Mouse (Mus musculus) kidney, embryonic 15.5 days (tissue): ENCODE data around the gene Lhpp. TPM values are rescaled to one million over a fixed set of nuclear protein-coding genes. Genes with fewer than 3 reads are reported as not detected.

Experiments used
- ATAC-seq: fragments of 200-750 bp; cut with Nextera tagmentation; replicated peaks from 2 replicates; pipeline ENCODE4 v1.8.0; 2017; ENCODE audit warnings: moderate TSS enrichment; ENCODE audit not compliant: low FRiP score
- H3K27ac ChIP-seq: fragments of 300-500 bp; sonication (generic); 2 replicates; pipeline ENCODE4 v1.5.1; 2015; ENCODE audit warnings: mild to moderate bottlenecking, inconsistent platforms
- H3K27me3 ChIP-seq: fragments of 300-500 bp; sonication (generic); 2 replicates; pipeline ENCODE4 v1.6.1; 2015; ENCODE audit warnings: inconsistent platforms
- H3K36me3 ChIP-seq: fragments of 300-500 bp; sonication (generic); 2 replicates; pipeline ENCODE4 v1.6.1; 2015; ENCODE audit warnings: inconsistent platforms
- H3K4me1 ChIP-seq: fragments of 300-500 bp; sonication (generic); 2 replicates; pipeline ENCODE4 v1.6.1; 2015; ENCODE audit warnings: inconsistent platforms
- H3K4me2 ChIP-seq: fragments of 300-500 bp; sonication (generic); 2 replicates; pipeline ENCODE4 v1.6.1; 2015; ENCODE audit warnings: moderate library complexity, mild to moderate bottlenecking, inconsistent platforms
- H3K4me3 ChIP-seq: fragments of 300-500 bp; sonication (generic); replicated peaks from 2 replicates; pipeline ENCODE4 v1.5.1; 2015; ENCODE audit warnings: mild to moderate bottlenecking, inconsistent platforms
- H3K9ac ChIP-seq: fragments of 300-500 bp; sonication (generic); 2 replicates; pipeline ENCODE4 v1.6.1; 2015; ENCODE audit warnings: mild to moderate bottlenecking, inconsistent platforms
- H3K9me3 ChIP-seq: fragments of 300-500 bp; sonication (generic); replicated peaks from 2 replicates; pipeline ENCODE4 v1.6.1; 2016; ENCODE audit warnings: inconsistent platforms
- WGBS: fragments of 180-500 bp; shearing (Covaris S2); methylation state at CpG from one replicate; pipeline ENCODE4 v1.1.7; 2015; ENCODE audit warnings: mixed read lengths; 5-methylcytosine and 5-hydroxymethylcytosine counted together
- polyA plus RNA-seq: library from polyadenylated mRNA; unstranded; fragments of >200 nt; fragmentation: Nextera tagmentation; extraction: Ambion mirVana; gene quantifications from 2 replicates; pipeline ENCODE4 v1.2.1, GENCODE M21; 2015

Gene Lhpp
- polyA plus RNA-seq, 1 experiment from 2014 or later, result 22.5 TPM

- Histone ChIP-seq H3K9ac (no peak overlapping the region), H3K4me1 (peaks cover 8% of the 10 kb centered on the region; the same call in 1 of the 2 replicates), H3K4me3 (no peak overlapping the region), H3K4me2 (no peak overlapping the region), H3K9me3 (no peaks in the 10 kb centered on the region), H3K27me3 (no peaks in the 10 kb centered on the region), H3K27ac (no peak overlapping the region), H3K36me3 (no peaks in the 10 kb centered on the region)
- no peak for ATAC-seq
- 80% methylated on average over 9 of the region's 9 CpGs for WGBS
Measured at GRCm38 (mm10) chr7:132703515-132704309, 93.3 kb downstream of the Lhpp start.

DNA sequence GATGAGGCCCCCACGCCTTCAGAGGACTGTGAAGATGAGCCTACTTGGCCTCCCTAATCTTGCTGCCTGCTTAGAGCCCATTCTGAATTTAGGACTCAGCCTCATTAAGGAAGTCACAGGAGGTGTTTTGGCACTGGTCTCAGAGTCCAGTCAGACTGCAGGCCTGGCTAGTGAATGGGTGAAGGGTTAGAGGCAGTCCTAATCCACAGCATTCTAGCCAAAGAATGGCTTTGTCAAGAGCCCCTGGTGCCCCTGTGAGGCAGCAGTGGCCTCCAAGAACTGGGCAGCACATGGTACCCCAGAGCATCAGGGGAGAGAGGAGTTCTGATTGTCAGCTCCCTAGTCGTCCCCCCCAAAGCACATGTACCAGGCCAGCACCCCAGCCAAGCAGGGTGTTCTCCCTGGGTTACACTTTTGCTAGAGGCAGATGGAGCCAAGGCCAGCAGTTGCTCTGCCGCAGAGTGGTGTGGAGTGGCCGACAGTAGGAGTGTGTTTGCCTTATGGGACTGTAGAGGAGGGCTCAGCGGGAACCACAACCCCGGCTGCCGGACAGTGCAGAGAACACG, 94.0 kb downstream of the Lhpp start:
- no peaks in the 10 kb centered on the region for H3K36me3 ChIP-seq
- no peak overlapping the region for H3K4me3 ChIP-seq
- peaks cover 6% of the 10 kb centered on the region; the same call in 1 of the 2 replicates for H3K4me1 ChIP-seq
- no peak overlapping the region for H3K4me2 ChIP-seq
- H3K27ac ChIP-seq, result no peak overlapping the region
- no peaks in the 10 kb centered on the region for H3K27me3 ChIP-seq
- no peak overlapping the region for H3K9ac ChIP-seq
- H3K9me3 ChIP-seq, result no peaks in the 10 kb centered on the region
- WGBS, result 92% methylated on average over 8 of the region's 8 CpGs
- no peak for ATAC-seq

- no peak for ATAC-seq
- WGBS, result 82% methylated on average over 7 of the region's 7 CpGs
Measured at GRCm38 (mm10) chr7:132705130-132705529, 94.7 kb downstream of the Lhpp start.

DNA sequence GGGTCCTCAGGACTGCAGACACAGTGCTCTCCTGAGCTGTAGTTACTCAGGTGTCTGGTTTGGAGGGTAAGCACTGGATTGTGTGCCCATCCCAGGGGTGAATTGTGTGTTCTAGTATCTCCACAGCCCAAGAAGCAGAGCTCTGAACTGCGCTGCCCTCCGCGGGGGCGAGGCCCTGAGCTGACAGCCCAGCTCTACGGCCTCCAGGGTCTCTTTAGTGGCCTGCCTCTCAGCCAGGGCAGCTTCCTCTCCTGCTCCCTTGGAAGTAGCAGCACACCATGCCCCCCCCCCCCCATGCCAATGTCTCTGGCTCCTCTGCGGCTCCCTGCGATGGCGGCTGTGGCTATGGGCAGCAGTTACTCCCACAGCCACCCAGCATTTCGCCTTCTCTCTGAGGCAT, 101.1 kb downstream of the Lhpp start:
- H3K9me3 ChIP-seq, result no peaks in the 10 kb centered on the region
- no peak overlapping the region for H3K9ac ChIP-seq
- H3K4me1 ChIP-seq, result peaks cover 46% of the 10 kb centered on the region
- no peak overlapping the region for H3K4me3 ChIP-seq
- 55% methylated on average over 9 of the region's 9 CpGs for WGBS
- peak overlapping the region; percentile 94 for H3K27ac ChIP-seq
- ATAC-seq, result peak; percentile 4; the same call in 1 of the 2 replicates
- peak overlapping the region; percentile 36; the same call in 1 of the 2 replicates for H3K4me2 ChIP-seq
- peaks cover 7% of the 10 kb centered on the region for H3K36me3 ChIP-seq
- H3K27me3 ChIP-seq, result no peaks in the 10 kb centered on the region

More at GRCm38 (mm10) chr7:132705130-132705529, 94.7 kb downstream of the Lhpp start:
- Histone ChIP-seq H3K27me3 (no peaks in the 10 kb centered on the region), H3K4me1 (no peaks in the 10 kb centered on the region), H3K27ac (no peak overlapping the region), H3K36me3 (no peaks in the 10 kb centered on the region), H3K9ac (no peak overlapping the region), H3K4me2 (no peak overlapping the region), H3K9me3 (no peaks in the 10 kb centered on the region), H3K4me3 (no peak overlapping the region)

DNA sequence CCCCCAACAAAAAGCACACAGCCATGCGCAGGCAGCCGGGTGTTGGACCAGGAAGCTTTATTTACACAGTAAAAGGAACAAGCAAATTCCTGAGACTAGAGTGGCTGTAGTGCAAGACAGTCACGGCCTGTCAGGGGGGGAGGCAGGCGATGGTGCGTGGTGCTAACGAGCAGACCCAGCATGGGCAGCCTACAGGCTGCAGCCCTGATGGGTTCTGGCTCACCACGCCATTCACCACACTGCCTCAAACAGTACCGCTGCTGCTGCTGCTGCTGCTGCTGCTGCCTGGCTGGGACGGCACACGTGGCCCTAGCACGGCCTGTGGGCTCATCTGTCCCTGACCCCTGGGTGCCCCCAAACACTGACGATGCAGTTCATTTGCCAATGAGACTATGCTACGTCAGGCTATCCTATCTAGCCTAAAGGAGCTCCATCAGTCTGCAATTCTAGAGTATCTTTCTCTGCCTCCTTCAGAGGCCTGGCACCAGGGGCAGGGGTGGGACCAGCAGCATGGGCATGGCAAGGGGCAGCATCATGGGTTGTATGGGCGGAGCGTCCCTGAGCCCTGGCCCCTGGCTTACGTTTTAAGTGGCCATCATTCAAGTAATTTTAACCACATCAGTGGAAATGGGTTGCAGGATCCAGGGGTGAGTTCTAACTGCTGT, 101.7 kb downstream of the Lhpp start:
- H3K4me1 ChIP-seq, result peaks cover 46% of the 10 kb centered on the region
- peaks cover 7% of the 10 kb centered on the region for H3K36me3 ChIP-seq
- no peak overlapping the region for H3K4me3 ChIP-seq
- H3K4me2 ChIP-seq, result peak overlapping the region; percentile 36; the same call in 1 of the 2 replicates
- WGBS, result 24% methylated on average over 16 of the region's 16 CpGs
- peak overlapping the region; percentile 94 for H3K27ac ChIP-seq
- H3K9me3 ChIP-seq, result no peaks in the 10 kb centered on the region
- no peaks in the 10 kb centered on the region for H3K27me3 ChIP-seq
- H3K9ac ChIP-seq, result no peak overlapping the region
- peak; percentile 76 for ATAC-seq

GRCm38 (mm10) chr7:132712956-132713355, 102.5 kb downstream of the Lhpp start:
- H3K4me1 ChIP-seq, result peaks cover 46% of the 10 kb centered on the region
- H3K27ac ChIP-seq, result peak overlapping the region; percentile 94
- peaks cover 7% of the 10 kb centered on the region for H3K36me3 ChIP-seq
- WGBS, result 63% methylated on average over 7 of the region's 7 CpGs
- no peak overlapping the region for H3K9ac ChIP-seq
- H3K4me2 ChIP-seq, result no peak overlapping the region
- ATAC-seq, result no peak
- no peaks in the 10 kb centered on the region for H3K27me3 ChIP-seq
- H3K9me3 ChIP-seq, result no peaks in the 10 kb centered on the region
- H3K4me3 ChIP-seq, result no peak overlapping the region

- Histone ChIP-seq H3K36me3 (peaks cover 7% of the 10 kb centered on the region), H3K9ac (no peak overlapping the region), H3K4me1 (peaks cover 46% of the 10 kb centered on the region), H3K9me3 (no peaks in the 10 kb centered on the region), H3K27me3 (no peaks in the 10 kb centered on the region), H3K4me3 (no peak overlapping the region), H3K27ac (peak overlapping the region; percentile 94), H3K4me2 (0 out of 2 replicates have a peak overlapping the region, but pooled peaks have one; percentile 14)
- WGBS, result 50% methylated on average over 8 of the region's 8 CpGs
- peak; percentile 15; the same call in 1 of the 2 replicates for ATAC-seq
Measured at GRCm38 (mm10) chr7:132713483-132714126, 103.2 kb downstream of the Lhpp start.

GRCm38 (mm10) chr7:132714236-132714923, 103.9 kb downstream of the Lhpp start:
- H3K4me1 ChIP-seq, result peaks cover 46% of the 10 kb centered on the region
- H3K27ac ChIP-seq, result peak overlapping the region; percentile 94
- no peak overlapping the region for H3K4me2 ChIP-seq
- no peaks in the 10 kb centered on the region for H3K27me3 ChIP-seq
- no peaks in the 10 kb centered on the region for H3K9me3 ChIP-seq
- WGBS, result 30% methylated on average over 6 of the region's 6 CpGs
- ATAC-seq, result peak; percentile 50
- H3K4me3 ChIP-seq, result no peak overlapping the region
- H3K36me3 ChIP-seq, result peaks cover 7% of the 10 kb centered on the region
- no peak overlapping the region for H3K9ac ChIP-seq

GRCm38 (mm10) chr7:132715259-132715658, 104.8 kb downstream of the Lhpp start:
- H3K9ac ChIP-seq, result no peak overlapping the region
- H3K4me2 ChIP-seq, result no peak overlapping the region
- peaks cover 7% of the 10 kb centered on the region for H3K36me3 ChIP-seq
- H3K4me3 ChIP-seq, result no peak overlapping the region
- peak overlapping the region; percentile 94 for H3K27ac ChIP-seq
- no peaks in the 10 kb centered on the region for H3K9me3 ChIP-seq
- 88% methylated on average over 4 of the region's 4 CpGs for WGBS
- no peaks in the 10 kb centered on the region for H3K27me3 ChIP-seq
- H3K4me1 ChIP-seq, result peaks cover 46% of the 10 kb centered on the region
- ATAC-seq, result no peak

GRCm38 (mm10) chr7:132719570-132719969, 109.1 kb downstream of the Lhpp start:
- ATAC-seq, result no peak
- peaks cover 34% of the 10 kb centered on the region for H3K4me1 ChIP-seq
- H3K27ac ChIP-seq, result no peak overlapping the region
- H3K4me3 ChIP-seq, result no peak overlapping the region
- H3K9ac ChIP-seq, result no peak overlapping the region
- H3K36me3 ChIP-seq, result peaks cover 7% of the 10 kb centered on the region
- no peaks in the 10 kb centered on the region for H3K27me3 ChIP-seq
- H3K4me2 ChIP-seq, result no peak overlapping the region
- no peaks in the 10 kb centered on the region for H3K9me3 ChIP-seq
- WGBS, result 80% methylated on average over 4 of the region's 4 CpGs

GRCm38 (mm10) chr7:132720562-132720961, 110.1 kb downstream of the Lhpp start:
- 0 out of 2 replicates have a peak, but pooled peaks have one; percentile 9 for ATAC-seq
- no peak overlapping the region for H3K9ac ChIP-seq
- 67% methylated on average over 8 of the region's 8 CpGs for WGBS
- no peak overlapping the region for H3K27ac ChIP-seq
- H3K4me3 ChIP-seq, result no peak overlapping the region
- peaks cover 2% of the 10 kb centered on the region for H3K36me3 ChIP-seq
- H3K4me1 ChIP-seq, result peaks cover 24% of the 10 kb centered on the region
- no peaks in the 10 kb centered on the region for H3K27me3 ChIP-seq
- H3K9me3 ChIP-seq, result no peaks in the 10 kb centered on the region
- no peak overlapping the region for H3K4me2 ChIP-seq
